Mouse (Mus musculus) limb, embryonic 14.5 days (tissue): Measurements from ENCODE around the gene Rgs13. TPM values are rescaled to one million over a fixed set of nuclear protein-coding genes. Genes with fewer than 3 reads are reported as not detected.

Source experiments
- ATAC-seq: fragments of 200-750 bp; cut with Nextera tagmentation; 2 replicates; pipeline ENCODE4 v1.8.0; 2017; ENCODE audit warnings: low read depth, moderate number of reproducible peaks, moderate TSS enrichment; ENCODE audit not compliant: low FRiP score
- DNase-seq: peaks from one replicate; pipeline ENCODE4 v3.0.0-alpha.2; 2015; ENCODE audit warnings: low spot score
- H3K27ac ChIP-seq: fragments of 300-500 bp; sonication (generic); replicated peaks from 2 replicates; pipeline ENCODE4 v1.5.1; 2014; ENCODE audit warnings: low read depth, mild to moderate bottlenecking, low read length, moderate library complexity, mixed read lengths
- H3K27me3 ChIP-seq: fragments of 300-500 bp; sonication (generic); 2 replicates; pipeline ENCODE4 v1.6.1; 2014; ENCODE audit warnings: low read length, mixed read lengths; ENCODE audit not compliant: control insufficient read depth, insufficient read depth
- H3K36me3 ChIP-seq: fragments of 300-500 bp; sonication (generic); 2 replicates; pipeline ENCODE4 v1.6.1; 2014; ENCODE audit warnings: mild to moderate bottlenecking, low read length, moderate library complexity, mixed read lengths; ENCODE audit not compliant: control insufficient read depth, insufficient read depth
- H3K4me1 ChIP-seq: fragments of 300-500 bp; sonication (generic); 2 replicates; pipeline ENCODE4 v1.6.1; 2014; ENCODE audit warnings: antibody characterized with exemption, low read length, mixed read lengths; ENCODE audit not compliant: control insufficient read depth, insufficient read depth
- H3K4me2 ChIP-seq: fragments of 300-500 bp; sonication (generic); replicated peaks from 2 replicates; pipeline ENCODE4 v1.6.1; 2014; ENCODE audit warnings: low read depth, mild to moderate bottlenecking, low read length, moderate library complexity; ENCODE audit not compliant: severe bottlenecking
- H3K4me3 ChIP-seq: fragments of 300-500 bp; sonication (generic); replicated peaks from 2 replicates; pipeline ENCODE4 v1.5.1; 2014; ENCODE audit warnings: low read length
- H3K9ac ChIP-seq: fragments of 300-500 bp; sonication (generic); 2 replicates; pipeline ENCODE4 v1.6.1; 2014; ENCODE audit warnings: mild to moderate bottlenecking, low read depth, low read length, moderate library complexity; ENCODE audit not compliant: severe bottlenecking
- H3K9me3 ChIP-seq: fragments of 300-500 bp; sonication (generic); 2 replicates; pipeline ENCODE4 v1.6.1; 2016; ENCODE audit warnings: low read length; ENCODE audit not compliant: control insufficient read depth
- POLR2A ChIP-seq: fragments of 200-500 bp; IDR thresholded peaks from 2 replicates; pipeline ENCODE4 v1.8.0; 2012; ENCODE audit warnings: inconsistent platforms, mild to moderate bottlenecking, moderate library complexity, borderline replicate concordance; ENCODE audit not compliant: insufficient read depth, insufficient read length; ENCODE audit errors: extremely low read depth
- whole genome bisulfite sequencing: fragments of 180-500 bp; shearing (Covaris S2); extraction: QIAGEN DNeasy Blood & Tissue Kit; methylation state at CpG from one replicate; pipeline ENCODE4 v1.1.7; 2014; 5-methylcytosine and 5-hydroxymethylcytosine counted together
- polyA plus RNA-seq, 2 experiments: library from polyadenylated mRNA; depleted of rRNA in 1 of 2; stranded (reverse) in 1 of 2; unstranded in 1 of 2; fragments of >200 nt; fragmentation: Nextera tagmentation in 1 of 2; extraction: Ambion mirVana in 1 of 2; gene quantifications; 2 replicates each; pipeline versions ENCODE4 v1.2.1 to v1.2.3; 2012 to 2014

Rgs13 gene
- polyA plus RNA-seq, 2 experiments: 0.23 to 0.67 TPM

DNA sequence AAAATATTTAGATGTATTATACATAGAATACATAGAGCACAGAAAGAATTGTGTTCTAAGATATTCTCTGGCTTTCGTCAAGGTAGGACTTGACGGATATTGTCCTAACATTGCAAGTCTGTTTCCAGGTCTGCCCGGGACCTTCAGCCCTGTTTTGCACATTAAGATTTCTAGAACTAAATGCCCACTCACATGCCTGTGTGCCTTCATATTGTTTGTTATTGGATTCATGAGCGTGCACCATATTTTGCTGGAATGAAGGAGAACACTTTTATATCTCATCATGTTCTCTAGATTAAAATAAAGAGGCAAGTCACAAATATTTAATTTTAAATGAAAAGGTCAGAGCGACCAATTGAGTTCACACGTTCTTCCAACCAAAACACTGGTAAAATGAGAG is 2.4 kb downstream of the Rgs13 start:
- Histone ChIP-seq H3K4me1 (no peaks in the 10 kb centered on the region), H3K27me3 (no peaks in the 10 kb centered on the region), H3K9me3 (no peaks in the 10 kb centered on the region), H3K27ac (no peak overlapping the region), H3K36me3 (no peaks in the 10 kb centered on the region), H3K4me2 (no peak overlapping the region), H3K4me3 (no peak overlapping the region), H3K9ac (no peak overlapping the region)
- TF ChIP-seq POLR2A: no peak
- ATAC-seq (no peak), DNase-seq (no peak)
- 86% methylated on average over 6 of the region's 6 CpGs for WGBS

DNA sequence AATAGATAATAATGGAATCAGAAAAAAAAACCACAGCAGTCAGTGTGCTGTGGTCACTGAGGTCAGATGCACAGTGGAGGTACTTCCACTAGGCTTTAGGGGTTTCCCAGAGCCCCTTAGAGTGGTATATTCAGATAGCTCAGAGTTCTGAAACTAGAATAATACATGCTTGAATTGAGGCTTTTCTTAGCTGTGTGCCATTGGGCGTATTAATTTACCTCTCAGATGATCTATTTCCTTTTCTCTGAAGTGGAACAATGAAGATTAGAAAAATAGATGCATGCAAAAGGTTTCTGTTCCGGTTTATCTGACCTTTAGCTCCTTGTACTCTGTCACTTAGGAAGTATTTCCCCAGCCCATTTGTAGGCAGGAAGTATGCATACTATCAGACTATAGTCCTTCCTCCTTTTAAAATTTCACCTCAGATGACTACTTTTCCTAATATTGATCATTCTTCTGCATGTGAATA is 3.6 kb downstream of the Rgs13 start:
- DNase-seq (no peak), ATAC-seq (no peak)
- Histone ChIP-seq H3K27ac (no peak overlapping the region), H3K9me3 (no peaks in the 10 kb centered on the region), H3K36me3 (no peaks in the 10 kb centered on the region), H3K4me3 (no peak overlapping the region), H3K4me1 (no peaks in the 10 kb centered on the region), H3K27me3 (no peaks in the 10 kb centered on the region), H3K9ac (no peak overlapping the region), H3K4me2 (no peak overlapping the region)
- TF ChIP-seq POLR2A: no peak
- 84% methylated on average over 2 of the region's 2 CpGs for WGBS

DNA sequence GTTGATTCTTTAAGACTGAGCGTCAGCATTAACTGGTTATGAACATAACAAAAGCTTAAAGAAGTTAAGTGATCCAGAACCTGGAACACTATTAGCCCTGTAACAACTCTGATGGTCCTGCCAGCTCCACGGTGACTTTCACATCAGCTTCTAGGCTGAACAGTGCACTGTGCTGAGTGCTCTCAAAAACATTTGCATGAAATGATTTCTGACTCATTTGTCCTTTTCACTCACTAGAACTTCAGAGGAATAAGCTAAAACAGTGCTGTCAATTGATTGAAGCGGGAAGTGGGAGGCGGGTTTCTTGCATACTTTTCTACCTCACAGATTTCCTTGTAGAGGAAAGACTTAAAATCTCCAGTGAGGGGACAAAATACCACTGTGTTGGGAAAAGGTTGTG is 8.3 kb downstream of the Rgs13 start:
- TF ChIP-seq POLR2A: no peak
- no peaks in the 10 kb centered on the region for H3K36me3 ChIP-seq
- H3K27me3 ChIP-seq: no peaks in the 10 kb centered on the region
- H3K4me3 ChIP-seq: no peak overlapping the region
- no peak for DNase-seq
- no peaks in the 10 kb centered on the region for H3K4me1 ChIP-seq
- WGBS: 88% methylated on average over 4 of the region's 4 CpGs
- H3K27ac ChIP-seq: no peak overlapping the region
- H3K9ac ChIP-seq: no peak overlapping the region
- no peak overlapping the region for H3K4me2 ChIP-seq
- no peak for ATAC-seq
- no peaks in the 10 kb centered on the region for H3K9me3 ChIP-seq

DNA sequence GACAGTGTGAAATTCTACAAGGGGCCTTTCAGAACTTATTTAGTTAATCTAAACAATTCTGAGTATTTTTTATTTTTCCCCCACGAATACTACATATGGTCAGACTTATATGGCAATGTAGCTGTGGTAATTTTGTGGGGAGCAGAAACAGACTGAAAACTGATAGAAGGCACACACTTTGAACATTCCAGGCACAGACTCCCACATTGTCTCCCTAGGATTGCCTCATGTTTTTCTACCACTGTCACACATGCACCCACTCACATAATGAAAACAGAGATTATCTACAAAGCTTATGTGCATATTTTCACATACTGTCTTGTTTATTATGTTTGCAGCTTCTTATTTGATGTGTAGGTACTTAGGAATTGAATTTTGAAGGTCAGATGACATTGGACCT is 9.4 kb downstream of the Rgs13 start:
- ATAC-seq (no peak), DNase-seq (no peak)
- H3K27me3 ChIP-seq: no peaks in the 10 kb centered on the region
- H3K4me1 ChIP-seq: no peaks in the 10 kb centered on the region
- no peak for TF ChIP-seq POLR2A
- no peak overlapping the region for H3K4me2 ChIP-seq
- H3K36me3 ChIP-seq: no peaks in the 10 kb centered on the region
- no peak overlapping the region for H3K9ac ChIP-seq
- H3K9me3 ChIP-seq: no peaks in the 10 kb centered on the region
- H3K4me3 ChIP-seq: no peak overlapping the region
- 55% methylated on average over 1 of the region's 1 CpGs for WGBS
- no peak overlapping the region for H3K27ac ChIP-seq

DNA sequence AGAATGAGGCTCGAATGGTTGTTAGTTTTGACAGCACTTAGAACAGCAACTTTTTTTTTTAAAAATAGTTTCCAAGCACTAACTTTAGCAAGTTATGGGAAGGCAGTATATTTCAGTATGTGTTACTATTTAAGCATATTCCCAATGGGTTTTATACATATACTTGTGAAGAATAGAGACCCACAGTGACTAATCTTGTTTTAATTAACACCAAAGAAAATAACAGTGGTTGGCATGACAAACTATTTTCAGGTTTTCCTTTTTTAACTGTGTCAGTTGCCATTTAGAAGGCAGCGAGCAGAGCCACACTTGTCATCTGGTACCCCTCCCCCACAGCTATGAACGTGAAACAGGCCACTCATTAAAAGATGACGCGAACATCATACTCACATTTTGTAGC is 10.3 kb downstream of the Rgs13 start:
- no peaks in the 10 kb centered on the region for H3K9me3 ChIP-seq
- H3K27me3 ChIP-seq: no peaks in the 10 kb centered on the region
- H3K4me2 ChIP-seq: no peak overlapping the region
- no peak overlapping the region for H3K27ac ChIP-seq
- H3K4me1 ChIP-seq: no peaks in the 10 kb centered on the region
- ATAC-seq (no peak), DNase-seq (no peak)
- no peaks in the 10 kb centered on the region for H3K36me3 ChIP-seq
- WGBS: 65% methylated on average over 5 of the region's 5 CpGs
- H3K4me3 ChIP-seq: no peak overlapping the region
- no peak for TF ChIP-seq POLR2A
- no peak overlapping the region for H3K9ac ChIP-seq

DNA sequence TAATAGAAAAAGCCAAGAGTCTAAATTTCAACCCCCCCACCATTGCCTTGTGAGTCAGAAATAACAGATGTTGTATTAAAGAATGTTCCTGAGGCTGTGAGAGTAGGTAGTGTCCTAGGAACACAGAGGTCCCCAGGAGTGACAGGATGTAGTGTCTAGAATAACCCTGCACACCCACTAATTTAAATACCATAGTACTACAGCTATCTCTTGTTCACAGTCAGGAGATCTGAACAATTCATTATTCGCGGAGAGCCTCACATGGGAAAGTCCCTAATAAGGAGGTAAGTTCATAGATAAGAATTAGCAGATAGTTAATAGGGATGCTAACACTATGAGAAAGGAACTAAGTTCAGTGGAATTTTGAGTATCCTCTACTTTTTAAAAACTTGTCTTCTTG is 10.9 kb downstream of the Rgs13 start:
- DNase-seq: no peak
- no peak overlapping the region for H3K4me2 ChIP-seq

More for the DNA sequence above, 10.9 kb downstream of the Rgs13 start:
- 88% methylated on average over 2 of the region's 2 CpGs for WGBS
- Histone ChIP-seq H3K27ac (no peak overlapping the region), H3K4me1 (no peaks in the 10 kb centered on the region), H3K27me3 (no peaks in the 10 kb centered on the region), H3K36me3 (no peaks in the 10 kb centered on the region), H3K4me3 (no peak overlapping the region), H3K9ac (no peak overlapping the region), H3K9me3 (no peaks in the 10 kb centered on the region)
- TF ChIP-seq POLR2A: no peak
- ATAC-seq: no peak
